Mouse (Mus musculus): Measurements from ENCODE around the gene Pde6h. TPM values are rescaled to one million over a fixed set of nuclear protein-coding genes. Genes with fewer than 3 reads are reported as not detected.
A peak's percentile ranks its signal among the peaks of the same experiment; 100 is the strongest.
"Not testable (repeated sequence)": the region's sequence is repeated elsewhere in the genome, so short reads cannot be mapped to it uniquely, and the experiment has no call there.

The Pde6h gene
- polyA plus RNA-seq (2015; fragmentation: Nextera tagmentation; extraction: Ambion mirVana): 0.44 TPM in 1 of 2 replicates, not detected in the other

- Histone ChIP-seq H3K4me1 (replicated peaks; ENCODE audit: control insufficient read depth, insufficient read depth, low read length) (no peaks in the 10 kb centered on the region), H3K4me2 (replicated peaks; ENCODE audit: low read depth) (no peak within 1 kb of the TSS), H3K9me3 (ENCODE audit: control insufficient read depth) (no peaks in the 10 kb centered on the region), H3K36me3 (ENCODE audit: control insufficient read depth, insufficient read depth) (no peaks in the 10 kb centered on the region), H3K27ac (ENCODE audit: low read depth, low read length) (no peak within 1 kb of the TSS), H3K9ac (ENCODE audit: low read depth, low read length) (no peak within 1 kb of the TSS), H3K4me3 (ENCODE audit: low read depth, low read length) (no peak within 1 kb of the TSS), H3K27me3 (replicated peaks; ENCODE audit: control insufficient read depth, insufficient read depth, low read length) (no peaks in the 10 kb centered on the region)
- 91% methylated on average over 8 of the region's 8 CpGs for WGBS
- no peak for ATAC-seq
- TF ChIP-seq CTCF (IDR thresholded peaks at IDR 0.05; ENCODE audit: low read depth): no peak
Observed at GRCm38 (mm10) chr6:136923532-136923931, at the start of gene Pde6h. TSS of gene Pde6h (plus strand) at chr6:136923832.

GRCm38 (mm10) chr6:136874599-136874998 is 49.0 kb upstream of the Pde6h start:
- H3K27ac ChIP-seq (ENCODE audit: low read depth, low read length): no peak overlapping the region

GRCm38 (mm10) chr6:136875670-136876069 is 48.0 kb upstream of the Pde6h start, which contains the start of gene Mgp:
TSS of gene Mgp (minus strand) at chr6:136875823.
- Histone ChIP-seq H3K27ac (ENCODE audit: low read depth, low read length) (no peak within 1 kb of the TSS), H3K27me3 (replicated peaks; ENCODE audit: control insufficient read depth, insufficient read depth, low read length) (no peaks in the 10 kb centered on the region), H3K4me3 (ENCODE audit: low read depth, low read length) (peak within 1 kb of the TSS; percentile 20; the same call in 1 of the 2 replicates), H3K4me2 (replicated peaks; ENCODE audit: low read depth) (peak within 1 kb of the TSS; percentile 35; the same call in 1 of the 2 replicates), H3K4me1 (replicated peaks; ENCODE audit: control insufficient read depth, insufficient read depth, low read length) (no peaks in the 10 kb centered on the region), H3K36me3 (ENCODE audit: control insufficient read depth, insufficient read depth) (no peaks in the 10 kb centered on the region), H3K9ac (ENCODE audit: low read depth, low read length) (no peak within 1 kb of the TSS), H3K9me3 (ENCODE audit: control insufficient read depth) (no peaks in the 10 kb centered on the region)
- 0 out of 2 replicates have a peak, but pooled peaks have one; percentile 2 for TF ChIP-seq CTCF (IDR thresholded peaks at IDR 0.05; ENCODE audit: low read depth)
- ATAC-seq: no peak
- 43% methylated on average over 9 of the region's 9 CpGs for WGBS

More at GRCm38 (mm10) chr6:136874599-136874998, 49.0 kb upstream of the Pde6h start:
- H3K4me2 ChIP-seq (replicated peaks; ENCODE audit: low read depth): 0 out of 2 replicates have a peak overlapping the region, but pooled peaks have one; percentile 35
- H3K9ac ChIP-seq (ENCODE audit: low read depth, low read length): no peak overlapping the region
- no peaks in the 10 kb centered on the region for H3K9me3 ChIP-seq (ENCODE audit: control insufficient read depth)
- WGBS: 49% methylated on average over 8 of the region's 8 CpGs
- ATAC-seq: no peak
- H3K4me1 ChIP-seq (replicated peaks; ENCODE audit: control insufficient read depth, insufficient read depth, low read length): no peaks in the 10 kb centered on the region
- H3K4me3 ChIP-seq (ENCODE audit: low read depth, low read length): no peak overlapping the region
- no peaks in the 10 kb centered on the region for H3K27me3 ChIP-seq (replicated peaks; ENCODE audit: control insufficient read depth, insufficient read depth, low read length)
- no peak for TF ChIP-seq CTCF (IDR thresholded peaks at IDR 0.05; ENCODE audit: low read depth)
- no peaks in the 10 kb centered on the region for H3K36me3 ChIP-seq (ENCODE audit: control insufficient read depth, insufficient read depth)

- no peak overlapping the region for H3K4me2 ChIP-seq (replicated peaks; ENCODE audit: low read depth)
- H3K27ac ChIP-seq (ENCODE audit: low read depth, low read length): no peak overlapping the region
- H3K4me1 ChIP-seq (replicated peaks; ENCODE audit: control insufficient read depth, insufficient read depth, low read length): no peaks in the 10 kb centered on the region
- no peak for ATAC-seq
- no peaks in the 10 kb centered on the region for H3K27me3 ChIP-seq (replicated peaks; ENCODE audit: control insufficient read depth, insufficient read depth, low read length)
- no peak overlapping the region for H3K9ac ChIP-seq (ENCODE audit: low read depth, low read length)
- 67% methylated on average over 8 of the region's 8 CpGs for WGBS
- no peak for TF ChIP-seq CTCF (IDR thresholded peaks at IDR 0.05; ENCODE audit: low read depth)
- H3K4me3 ChIP-seq (ENCODE audit: low read depth, low read length): no peak overlapping the region
- no peaks in the 10 kb centered on the region for H3K9me3 ChIP-seq (ENCODE audit: control insufficient read depth)
- no peaks in the 10 kb centered on the region for H3K36me3 ChIP-seq (ENCODE audit: control insufficient read depth, insufficient read depth)
Observed at GRCm38 (mm10) chr6:136881678-136882077, 42.0 kb upstream of the Pde6h start.

GRCm38 (mm10) chr6:136883431-136883915 is 40.2 kb upstream of the Pde6h start:
- 64% methylated on average over 3 of the region's 3 CpGs for WGBS
- no peaks in the 10 kb centered on the region for H3K4me1 ChIP-seq (replicated peaks; ENCODE audit: control insufficient read depth, insufficient read depth, low read length)
- no peak overlapping the region for H3K27ac ChIP-seq (ENCODE audit: low read depth, low read length)
- no peak overlapping the region for H3K9ac ChIP-seq (ENCODE audit: low read depth, low read length)
- no peak overlapping the region for H3K4me2 ChIP-seq (replicated peaks; ENCODE audit: low read depth)
- no peaks in the 10 kb centered on the region for H3K27me3 ChIP-seq (replicated peaks; ENCODE audit: control insufficient read depth, insufficient read depth, low read length)
- H3K9me3 ChIP-seq (ENCODE audit: control insufficient read depth): no peaks in the 10 kb centered on the region
- no peak for ATAC-seq
- H3K4me3 ChIP-seq (ENCODE audit: low read depth, low read length): no peak overlapping the region
- TF ChIP-seq CTCF (IDR thresholded peaks at IDR 0.05; ENCODE audit: low read depth): no peak
- no peaks in the 10 kb centered on the region for H3K36me3 ChIP-seq (ENCODE audit: control insufficient read depth, insufficient read depth)

- Histone ChIP-seq H3K36me3 (ENCODE audit: control insufficient read depth, insufficient read depth) (no peaks in the 10 kb centered on the region), H3K4me2 (replicated peaks; ENCODE audit: low read depth) (no peak overlapping the region), H3K9ac (ENCODE audit: low read depth, low read length) (no peak overlapping the region), H3K4me3 (ENCODE audit: low read depth, low read length) (no peak overlapping the region), H3K4me1 (replicated peaks; ENCODE audit: control insufficient read depth, insufficient read depth, low read length) (no peaks in the 10 kb centered on the region), H3K9me3 (ENCODE audit: control insufficient read depth) (no peaks in the 10 kb centered on the region), H3K27me3 (replicated peaks; ENCODE audit: control insufficient read depth, insufficient read depth, low read length) (no peaks in the 10 kb centered on the region), H3K27ac (ENCODE audit: low read depth, low read length) (no peak overlapping the region)
- WGBS: 93% methylated on average over 6 of the region's 6 CpGs
- no peak for TF ChIP-seq CTCF (IDR thresholded peaks at IDR 0.05; ENCODE audit: low read depth)
- no peak for ATAC-seq
Observed at GRCm38 (mm10) chr6:136883961-136884360, 39.7 kb upstream of the Pde6h start.

GRCm38 (mm10) chr6:136884766-136885165 is 38.9 kb upstream of the Pde6h start:
- not testable (repeated sequence) for H3K4me1 ChIP-seq (replicated peaks; ENCODE audit: control insufficient read depth, insufficient read depth, low read length); H3K4me3 ChIP-seq (ENCODE audit: low read depth, low read length); H3K27ac ChIP-seq (ENCODE audit: low read depth, low read length); H3K4me2 ChIP-seq (replicated peaks; ENCODE audit: low read depth); H3K9ac ChIP-seq (ENCODE audit: low read depth, low read length); H3K36me3 ChIP-seq (ENCODE audit: control insufficient read depth, insufficient read depth); ATAC-seq; H3K27me3 ChIP-seq (replicated peaks; ENCODE audit: control insufficient read depth, insufficient read depth, low read length); H3K9me3 ChIP-seq (ENCODE audit: control insufficient read depth)
- 55% methylated on average over 1 of the region's 1 CpGs for WGBS
